Mouse (Mus musculus): ENCODE data around the gene Impdh2.

Impdh2 gene

DNA sequence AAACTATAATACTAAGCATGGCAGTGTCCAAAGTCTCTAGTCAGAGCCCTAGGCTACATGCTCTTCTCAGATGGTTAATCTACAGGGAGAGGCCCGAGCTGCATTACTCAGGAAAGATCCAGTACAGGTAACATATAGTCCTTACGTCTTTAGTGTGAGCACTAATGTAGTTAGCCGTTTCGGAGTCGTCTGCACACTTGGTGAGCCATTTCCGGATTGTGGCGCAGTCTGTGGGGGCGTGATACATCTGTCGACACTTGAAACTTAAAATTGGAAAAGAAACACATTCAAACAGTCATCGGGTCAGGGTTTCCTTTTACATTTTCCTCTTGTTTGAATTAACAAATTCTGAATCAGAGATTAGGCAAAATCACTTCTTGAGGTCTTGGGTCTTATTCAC, 51.4 kb downstream of the Impdh2 start:
- DNase-seq: no peak

Data from cerebellum, adult 9-10 months (tissue).